Mouse (Mus musculus): Measurements from ENCODE around the gene Gm16181.

DNA sequence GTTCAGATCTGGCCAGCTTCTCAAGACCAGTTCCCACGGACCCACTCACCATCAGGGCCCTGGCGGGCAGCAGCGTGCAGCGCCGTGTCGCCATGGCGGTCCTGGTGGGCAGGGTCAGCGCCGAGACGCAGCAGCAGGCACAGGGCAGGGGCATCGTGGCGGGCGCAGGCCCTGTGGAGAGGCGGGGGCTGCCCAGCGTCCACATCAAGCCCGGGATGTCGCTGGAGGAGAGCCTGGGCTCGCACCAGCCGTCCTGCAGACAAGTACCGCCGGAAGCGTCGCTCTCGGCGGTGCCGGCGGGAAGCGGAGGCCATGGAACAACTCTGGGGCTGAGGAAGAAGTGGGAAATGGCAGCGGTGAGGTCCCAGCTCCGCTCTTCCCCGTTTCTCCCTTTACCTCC lies 14.3 kb downstream of the Gm16181 start:
- TF ChIP-seq GATA1 (IDR thresholded peaks at IDR 0.05; ENCODE audit: low read length): no peak
- no peak for TF ChIP-seq TAL1 (IDR thresholded peaks at IDR 0.05; ENCODE audit: low read length)

All from erythroblast, embryonic 14.5 days (primary cell).